ENCODE assay signal across 28 mouse cellular contexts in the genomic region with DNA sequence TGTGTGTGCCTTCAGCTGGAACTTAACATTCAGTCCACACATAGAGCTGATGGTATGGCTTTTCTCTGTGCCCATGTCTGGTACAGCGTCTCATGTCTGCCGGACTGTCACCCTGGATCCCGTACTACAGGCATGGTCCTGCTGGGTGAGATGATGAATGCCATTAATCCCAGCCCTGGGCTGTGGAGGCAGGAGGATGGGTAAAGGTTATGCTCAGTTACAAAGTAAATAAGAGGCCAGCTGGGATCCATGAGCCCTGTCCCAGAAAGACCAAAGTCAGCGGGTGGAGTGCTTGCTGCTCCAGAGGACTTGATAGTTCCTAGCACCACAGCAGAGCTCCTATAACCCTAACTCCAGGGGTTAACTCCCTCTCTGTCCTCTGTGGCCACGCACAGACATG. TPM values are rescaled to one million over a fixed set of nuclear protein-coding genes. Genes with fewer than 3 reads are reported as not detected.
DNase-seq lines count a peak whose midpoint lies in the region; ATAC-seq and TF ChIP-seq lines count a peak whose summit lies in the region.
"Had no signal": no experiment of that assay in that cellular context is flagged by ENCODE, and none has a peak within 500 bp of the region (broad histone marks: within the 10 kb centered on the region; RNA-seq: fewer than 3 reads in every experiment).

No protein-coding gene starts in this region.

- H3K4me3 ChIP-seq in embryonic facial prominence, embryonic 13.5 days = no peak overlapping the region
- H3K4me3 ChIP-seq in embryonic facial prominence, embryonic 10.5 days = no peak overlapping the region
- no peak overlapping the region for H3K4me3 ChIP-seq in kidney, embryonic 16.5 days (ENCODE audit: low read length)
- no peak overlapping the region for H3K4me3 ChIP-seq in liver, embryonic 12.5 days
- no peak overlapping the region for H3K4me3 ChIP-seq in liver, postnatal 0 days (ENCODE audit: low read depth, low read length)
- H3K4me3 ChIP-seq in left cerebral cortex, adult 2 months = no peak overlapping the region
- no peak overlapping the region for H3K4me3 ChIP-seq in forebrain, postnatal 0 days (ENCODE audit: low read depth, low read length)
- H3K4me3 ChIP-seq: forebrain, embryonic 13.5 days; gastrocnemius, adult 2 months; heart, adult 2 months; heart, embryonic 13.5 days; megakaryocyte, embryonic 14.5 days; midbrain, embryonic 13.5 days; neural tube, embryonic 13.5 days had no signal

- DNase-seq in embryonic facial prominence, embryonic 10.5 days (ENCODE audit: low spot score) = no peak
- no peak for DNase-seq in kidney, postnatal 25 days
- no peak for DNase-seq in liver, postnatal 0 days
- DNase-seq in left cerebral cortex, adult 2 months (ENCODE audit: extremely low spot score in 1 of 2, low spot score in 2 of 2) = no peak
- no peak for DNase-seq in forebrain, postnatal 0 days
- DNase-seq: adrenal gland, adult 2 months; cerebellum, adult 2 months; cerebellum, postnatal 14 days; gastrocnemius, adult 2 months; gastrocnemius, postnatal 36 days; heart, adult 2 months; heart, postnatal 10 days; kidney, adult 9 months; lung, adult 18-20 months; lung, postnatal 4 days; thymus, postnatal 4 days had no signal

- TF ChIP-seq CTCF in liver, postnatal 0 days (IDR thresholded peaks at IDR 0.05; ENCODE audit: low read depth) = no peak
- TF ChIP-seq CTCF in left cerebral cortex, adult 2 months (IDR thresholded peaks at IDR 0.05) = no peak
- no peak for TF ChIP-seq CTCF in forebrain, postnatal 0 days (IDR thresholded peaks at IDR 0.05; ENCODE audit: low read depth)

- no peak for TF ChIP-seq EP300 in liver, postnatal 0 days (IDR thresholded peaks at IDR 0.05; ENCODE audit: low read depth)

- H3K27ac ChIP-seq in embryonic facial prominence, embryonic 13.5 days = no peak overlapping the region
- no peak overlapping the region for H3K27ac ChIP-seq in embryonic facial prominence, embryonic 10.5 days (replicated peaks)
- H3K27ac ChIP-seq in kidney, embryonic 16.5 days (ENCODE audit: low read length) = peak overlapping the region; percentile 89
- peak overlapping the region; percentile 37; the same call in 1 of the 2 replicates for H3K27ac ChIP-seq in liver, embryonic 12.5 days
- H3K27ac ChIP-seq in liver, postnatal 0 days (ENCODE audit: low read depth) = peak overlapping the region; percentile 18; the same call in 1 of the 2 replicates
- no peak overlapping the region for H3K27ac ChIP-seq in left cerebral cortex, adult 2 months
- no peak overlapping the region for H3K27ac ChIP-seq in forebrain, postnatal 0 days (ENCODE audit: low read depth, low read length)
- H3K27ac ChIP-seq: forebrain, embryonic 13.5 days; gastrocnemius, adult 2 months; heart, adult 2 months; heart, embryonic 13.5 days; hindbrain, embryonic 14.5 days; midbrain, embryonic 13.5 days; neural tube, embryonic 13.5 days had no signal

- no peak overlapping the region for H3K4me2 ChIP-seq in embryonic facial prominence, embryonic 13.5 days
- no peak overlapping the region for H3K4me2 ChIP-seq in kidney, embryonic 16.5 days (replicated peaks; ENCODE audit: low read depth, low read length)
- no peak overlapping the region for H3K4me2 ChIP-seq in liver, embryonic 12.5 days
- H3K4me2 ChIP-seq in liver, postnatal 0 days (ENCODE audit: low read depth, low read length) = no peak overlapping the region
- H3K4me2 ChIP-seq in forebrain, postnatal 0 days (ENCODE audit: low read depth) = no peak overlapping the region
- H3K4me2 ChIP-seq: forebrain, embryonic 13.5 days; heart, embryonic 13.5 days; hindbrain, embryonic 14.5 days; midbrain, embryonic 13.5 days; neural tube, embryonic 13.5 days had no signal

- no peaks in the 10 kb centered on the region for H3K27me3 ChIP-seq in embryonic facial prominence, embryonic 13.5 days
- no peaks in the 10 kb centered on the region for H3K27me3 ChIP-seq in embryonic facial prominence, embryonic 10.5 days (replicated peaks; ENCODE audit: low read depth, poor library complexity, severe bottlenecking)
- no peaks in the 10 kb centered on the region for H3K27me3 ChIP-seq in kidney, embryonic 16.5 days (ENCODE audit: insufficient read depth, low read length)
- no peaks in the 10 kb centered on the region for H3K27me3 ChIP-seq in liver, embryonic 12.5 days (replicated peaks)
- no peaks in the 10 kb centered on the region for H3K27me3 ChIP-seq in liver, postnatal 0 days (ENCODE audit: insufficient read depth, low read length)
- no peaks in the 10 kb centered on the region for H3K27me3 ChIP-seq in forebrain, postnatal 0 days (ENCODE audit: insufficient read depth, low read length)
- H3K27me3 ChIP-seq: CH12.LX; forebrain, embryonic 13.5 days; heart, embryonic 13.5 days; megakaryocyte, embryonic 14.5 days; midbrain, embryonic 13.5 days; neural tube, embryonic 13.5 days had no signal

- no peaks in the 10 kb centered on the region for H3K9me3 ChIP-seq in embryonic facial prominence, embryonic 13.5 days
- H3K9me3 ChIP-seq in embryonic facial prominence, embryonic 10.5 days = no peaks in the 10 kb centered on the region
- no peaks in the 10 kb centered on the region for H3K9me3 ChIP-seq in kidney, embryonic 16.5 days (ENCODE audit: low read length)
- H3K9me3 ChIP-seq in liver, embryonic 12.5 days (replicated peaks) = no peaks in the 10 kb centered on the region
- no peaks in the 10 kb centered on the region for H3K9me3 ChIP-seq in liver, postnatal 0 days (ENCODE audit: low read length)
- no peaks in the 10 kb centered on the region for H3K9me3 ChIP-seq in forebrain, postnatal 0 days (ENCODE audit: low read length)
- H3K9me3 ChIP-seq: forebrain, embryonic 13.5 days; heart, embryonic 13.5 days; midbrain, embryonic 13.5 days; neural tube, embryonic 13.5 days had no signal

- ATAC-seq in embryonic facial prominence, embryonic 13.5 days (ENCODE audit: insufficient number of reproducible peaks, insufficient read depth, low FRiP score, low TSS enrichment, low read depth) = no peak
- ATAC-seq in kidney, embryonic 16.5 days (ENCODE audit: low FRiP score, low TSS enrichment) = peak; percentile 60
- ATAC-seq in liver, embryonic 12.5 days = peak; percentile 38; the same call in 1 of the 2 replicates
- peak; percentile 43; the same call in 1 of the 2 replicates for ATAC-seq in liver, postnatal 0 days
- no peak for ATAC-seq in forebrain, postnatal 0 days
- ATAC-seq: activated CD4-positive, CD25-positive, alpha-beta regulatory T cell, adult 4 months; forebrain, embryonic 13.5 days; lung, postnatal 0 days; midbrain, embryonic 13.5 days had no signal

- H3K4me1 ChIP-seq in embryonic facial prominence, embryonic 13.5 days = peaks cover 8% of the 10 kb centered on the region; the same call in 1 of the 2 replicates
- peaks cover 26% of the 10 kb centered on the region for H3K4me1 ChIP-seq in embryonic facial prominence, embryonic 10.5 days
- peaks cover 46% of the 10 kb centered on the region for H3K4me1 ChIP-seq in kidney, embryonic 16.5 days (ENCODE audit: insufficient read depth, low read length)
- H3K4me1 ChIP-seq in liver, embryonic 12.5 days = peaks cover 8% of the 10 kb centered on the region; the same call in 1 of the 2 replicates
- H3K4me1 ChIP-seq in liver, postnatal 0 days (ENCODE audit: insufficient read depth) = peaks cover 15% of the 10 kb centered on the region
- no peaks in the 10 kb centered on the region for H3K4me1 ChIP-seq in forebrain, postnatal 0 days (ENCODE audit: insufficient read depth)
- H3K4me1 ChIP-seq: megakaryocyte, embryonic 14.5 days; midbrain, embryonic 13.5 days; neural tube, embryonic 13.5 days had no signal

- H3K36me3 ChIP-seq in embryonic facial prominence, embryonic 13.5 days = peaks cover 63% of the 10 kb centered on the region
- peaks cover 80% of the 10 kb centered on the region for H3K36me3 ChIP-seq in embryonic facial prominence, embryonic 10.5 days (replicated peaks)
- peaks cover 12% of the 10 kb centered on the region for H3K36me3 ChIP-seq in kidney, embryonic 16.5 days (ENCODE audit: insufficient read depth, low read length)
- peaks cover 78% of the 10 kb centered on the region for H3K36me3 ChIP-seq in liver, embryonic 12.5 days
- H3K36me3 ChIP-seq in liver, postnatal 0 days (replicated peaks; ENCODE audit: insufficient read depth, low read length) = peaks cover 70% of the 10 kb centered on the region
- peaks cover 66% of the 10 kb centered on the region for H3K36me3 ChIP-seq in forebrain, postnatal 0 days (ENCODE audit: insufficient read depth)

- peak overlapping the region; percentile 21; the same call in 1 of the 2 replicates for H3K9ac ChIP-seq in embryonic facial prominence, embryonic 13.5 days
- 0 out of 2 replicates have a peak overlapping the region, but pooled peaks have one; percentile 13 for H3K9ac ChIP-seq in kidney, embryonic 16.5 days (replicated peaks; ENCODE audit: low read length)
- no peak overlapping the region for H3K9ac ChIP-seq in liver, embryonic 12.5 days
- no peak overlapping the region for H3K9ac ChIP-seq in liver, postnatal 0 days (replicated peaks)
- H3K9ac ChIP-seq in forebrain, postnatal 0 days = no peak overlapping the region
- H3K9ac ChIP-seq: forebrain, embryonic 13.5 days; heart, embryonic 13.5 days; hindbrain, embryonic 14.5 days; midbrain, embryonic 13.5 days; neural tube, embryonic 13.5 days had no signal

- intact Hi-C loops in left cerebral cortex, adult 2 months (cut with DNase I) = no loop called here

- WGBS in embryonic facial prominence, embryonic 13.5 days = 72% methylated on average over 5 of the region's 5 CpGs
- WGBS in embryonic facial prominence, embryonic 10.5 days = 71% methylated on average over 5 of the region's 5 CpGs
- WGBS in kidney, embryonic 16.5 days = 34% methylated on average over 5 of the region's 5 CpGs
- WGBS in liver, embryonic 12.5 days (ENCODE audit: insufficient replicate concordance) = 72% methylated on average over 5 of the region's 5 CpGs
- 64% methylated on average over 5 of the region's 5 CpGs for WGBS in liver, postnatal 0 days (ENCODE audit: insufficient replicate concordance)
- WGBS in forebrain, postnatal 0 days = 89% methylated on average over 5 of the region's 5 CpGs

RNA-seq across cellular contexts. Expression of a gene that starts 21.6 kb away (rescaled TPM):
- polyA plus RNA-seq in embryonic facial prominence, embryonic 13.5 days (2015; fragmentation: Nextera tagmentation; extraction: Ambion mirVana) = 0.23 and 0.27 TPM in 2 replicates
- polyA plus RNA-seq in embryonic facial prominence, embryonic 10.5 days (2016; fragmentation: Nextera tagmentation; extraction: Ambion mirVana) = 0.65 and 0.91 TPM in 2 replicates
- 2.4 and 3.1 TPM in 2 replicates for polyA plus RNA-seq in kidney, embryonic 16.5 days (2015; fragmentation: Nextera tagmentation; extraction: Ambion mirVana)
- polyA plus RNA-seq in liver, embryonic 12.5 days (2016; fragmentation: Nextera tagmentation; extraction: Ambion mirVana) = 0.37 and 0.59 TPM in 2 replicates
- 2.1 and 2.2 TPM in 2 replicates for polyA plus RNA-seq in liver, postnatal 0 days (2015; fragmentation: Nextera tagmentation; extraction: Ambion mirVana)
- total RNA-seq in left cerebral cortex, adult 2 months (2021) = 1 to 10 TPM; 1.2 to 1.4 TPM
- 3.5 and 5.7 TPM in 2 replicates for total RNA-seq in forebrain, postnatal 0 days (2014; rRNA removed)
- polyA plus RNA-seq in forebrain, postnatal 0 days (2015; fragmentation: Nextera tagmentation; extraction: Ambion mirVana) = 1.7 and 2.0 TPM in 2 replicates

RNA-seq across cellular contexts. Expression of a gene that starts 27.2 kb away (rescaled TPM):
- polyA plus RNA-seq in embryonic facial prominence, embryonic 13.5 days (2015; fragmentation: Nextera tagmentation; extraction: Ambion mirVana) = 66.7 and 71.3 TPM in 2 replicates
- polyA plus RNA-seq in embryonic facial prominence, embryonic 10.5 days (2016; fragmentation: Nextera tagmentation; extraction: Ambion mirVana) = 47.8 and 49.5 TPM in 2 replicates
- 85.6 TPM in 2 replicates for polyA plus RNA-seq in kidney, embryonic 16.5 days (2015; fragmentation: Nextera tagmentation; extraction: Ambion mirVana)
- polyA plus RNA-seq in liver, embryonic 12.5 days (2016; fragmentation: Nextera tagmentation; extraction: Ambion mirVana) = 51.5 and 54.6 TPM in 2 replicates
- 101 and 105 TPM in 2 replicates for polyA plus RNA-seq in liver, postnatal 0 days (2015; fragmentation: Nextera tagmentation; extraction: Ambion mirVana)
- total RNA-seq in left cerebral cortex, adult 2 months (2021) = 10 to 100 TPM; 78.9 to 85.0 TPM
- total RNA-seq in forebrain, postnatal 0 days (2014; rRNA removed) = 121 and 128 TPM in 2 replicates
- polyA plus RNA-seq in forebrain, postnatal 0 days (2015; fragmentation: Nextera tagmentation; extraction: Ambion mirVana) = 153 and 174 TPM in 2 replicates

RNA-seq across cellular contexts. Expression of a gene that starts 31.8 kb away (rescaled TPM):
- polyA plus RNA-seq in embryonic facial prominence, embryonic 13.5 days (2015; fragmentation: Nextera tagmentation; extraction: Ambion mirVana) = 149 and 162 TPM in 2 replicates
- polyA plus RNA-seq in embryonic facial prominence, embryonic 10.5 days (2016; fragmentation: Nextera tagmentation; extraction: Ambion mirVana) = 219 and 227 TPM in 2 replicates
- 167 and 186 TPM in 2 replicates for polyA plus RNA-seq in kidney, embryonic 16.5 days (2015; fragmentation: Nextera tagmentation; extraction: Ambion mirVana)
- polyA plus RNA-seq in liver, embryonic 12.5 days (2016; fragmentation: Nextera tagmentation; extraction: Ambion mirVana) = 123 and 126 TPM in 2 replicates
- polyA plus RNA-seq in liver, postnatal 0 days (2015; fragmentation: Nextera tagmentation; extraction: Ambion mirVana) = 36.1 and 42.1 TPM in 2 replicates
- 10 to 100 TPM; 19.8 to 20.0 TPM for total RNA-seq in left cerebral cortex, adult 2 months (2021)
- 67.8 and 79.7 TPM in 2 replicates for total RNA-seq in forebrain, postnatal 0 days (2014; rRNA removed)
- polyA plus RNA-seq in forebrain, postnatal 0 days (2015; fragmentation: Nextera tagmentation; extraction: Ambion mirVana) = 103 and 106 TPM in 2 replicates

RNA-seq across cellular contexts. Expression of a gene that starts 51.9 kb away (rescaled TPM):
- 284 and 299 TPM in 2 replicates for polyA plus RNA-seq in embryonic facial prominence, embryonic 13.5 days (2015; fragmentation: Nextera tagmentation; extraction: Ambion mirVana)
- 278 and 280 TPM in 2 replicates for polyA plus RNA-seq in embryonic facial prominence, embryonic 10.5 days (2016; fragmentation: Nextera tagmentation; extraction: Ambion mirVana)
- polyA plus RNA-seq in kidney, embryonic 16.5 days (2015; fragmentation: Nextera tagmentation; extraction: Ambion mirVana) = 189 and 316 TPM in 2 replicates
- polyA plus RNA-seq in liver, embryonic 12.5 days (2016; fragmentation: Nextera tagmentation; extraction: Ambion mirVana) = 107 and 109 TPM in 2 replicates
- polyA plus RNA-seq in liver, postnatal 0 days (2015; fragmentation: Nextera tagmentation; extraction: Ambion mirVana) = 49.0 and 57.5 TPM in 2 replicates
- total RNA-seq in left cerebral cortex, adult 2 months (2021) = 100 to 1,000 TPM; 537 to 552 TPM
- 556 and 595 TPM in 2 replicates for total RNA-seq in forebrain, postnatal 0 days (2014; rRNA removed)
- 459 and 504 TPM in 2 replicates for polyA plus RNA-seq in forebrain, postnatal 0 days (2015; fragmentation: Nextera tagmentation; extraction: Ambion mirVana)

RNA-seq across cellular contexts. Expression of a gene that starts 57.9 kb away (rescaled TPM):
- polyA plus RNA-seq in embryonic facial prominence, embryonic 13.5 days (2015; fragmentation: Nextera tagmentation; extraction: Ambion mirVana) = 28.1 and 36.0 TPM in 2 replicates
- 3.6 and 4.7 TPM in 2 replicates for polyA plus RNA-seq in embryonic facial prominence, embryonic 10.5 days (2016; fragmentation: Nextera tagmentation; extraction: Ambion mirVana)
- polyA plus RNA-seq in kidney, embryonic 16.5 days (2015; fragmentation: Nextera tagmentation; extraction: Ambion mirVana) = 8.2 and 10.0 TPM in 2 replicates
- polyA plus RNA-seq in liver, embryonic 12.5 days (2016; fragmentation: Nextera tagmentation; extraction: Ambion mirVana) = 0.18 and 0.33 TPM in 2 replicates
- 0.33 and 0.46 TPM in 2 replicates for polyA plus RNA-seq in liver, postnatal 0 days (2015; fragmentation: Nextera tagmentation; extraction: Ambion mirVana)
- 100 to 1,000 TPM; 141 to 148 TPM for total RNA-seq in left cerebral cortex, adult 2 months (2021)
- total RNA-seq in forebrain, postnatal 0 days (2014; rRNA removed) = 46.2 and 60.0 TPM in 2 replicates
- polyA plus RNA-seq in forebrain, postnatal 0 days (2015; fragmentation: Nextera tagmentation; extraction: Ambion mirVana) = 48.6 and 61.6 TPM in 2 replicates
- total RNA-seq: gastrocnemius, adult 2 months; gastrocnemius, postnatal 36 days had no signal

Comparison
In these comparisons a context has a peak if more than half of its experiments do, and no peak if none do; other contexts are left out.
1. ATAC-seq: peak in kidney, embryonic 16.5 days (single experiment), liver, embryonic 12.5 days (single experiment) and liver, postnatal 0 days (single experiment); none in embryonic facial prominence, embryonic 13.5 days (single experiment) and forebrain, postnatal 0 days (single experiment).
2. H3K27ac ChIP-seq: peak in kidney, embryonic 16.5 days (single experiment), liver, embryonic 12.5 days (single experiment) and liver, postnatal 0 days (single experiment); none in embryonic facial prominence, embryonic 13.5 days (single experiment), embryonic facial prominence, embryonic 10.5 days (single experiment), left cerebral cortex, adult 2 months (single experiment) and forebrain, postnatal 0 days (single experiment).
3. H3K9ac ChIP-seq: peak in embryonic facial prominence, embryonic 13.5 days (single experiment) and kidney, embryonic 16.5 days (single experiment); none in liver, embryonic 12.5 days (single experiment), liver, postnatal 0 days (single experiment) and forebrain, postnatal 0 days (single experiment).